Mouse (Mus musculus) brown adipose tissue, adult 24 weeks (tissue): ENCODE measurements around the gene Ccnjl. TPM values are rescaled to one million over a fixed set of nuclear protein-coding genes. Genes with fewer than 3 reads are reported as not detected.

Source experiments
- H3K27ac ChIP-seq: fragments of 200-500 bp; replicated peaks from 2 replicates; pipeline ENCODE4 v1.5.1; 2012; ENCODE audit warnings: low read depth, mild to moderate bottlenecking, low read length
- H3K4me1 ChIP-seq: fragments of 200-500 bp; 2 replicates; pipeline ENCODE4 v1.6.1; 2012; ENCODE audit warnings: low read length, mixed read lengths; ENCODE audit not compliant: control insufficient read depth, insufficient read depth, insufficient read length
- H3K4me3 ChIP-seq: fragments of 200-500 bp; 2 replicates; pipeline ENCODE4 v1.5.1; 2012; ENCODE audit warnings: low read depth, mild to moderate bottlenecking, low read length, moderate library complexity; ENCODE audit not compliant: insufficient read depth
- polyA plus RNA-seq: library from polyadenylated mRNA; stranded (reverse); fragments of >200 nt; gene quantifications from 2 replicates; pipeline ENCODE4 v1.2.4, GENCODE M21; 2012; ENCODE audit not compliant: missing spikeins, insufficient read depth, insufficient read length

Ccnjl gene
- polyA plus RNA-seq, 1 experiment: not detected

GRCm38 (mm10) chr11:43569595-43569994 lies 41.0 kb downstream of the Ccnjl start:
- peaks cover 3% of the 10 kb centered on the region; the same call in 1 of the 2 replicates for H3K4me1 ChIP-seq
- H3K27ac ChIP-seq: peak overlapping the region; percentile 23
- no peak overlapping the region for H3K4me3 ChIP-seq

GRCm38 (mm10) chr11:43575061-43575375 lies 46.4 kb downstream of the Ccnjl start:
- Histone ChIP-seq H3K4me1 (no peaks in the 10 kb centered on the region; the same call in 1 of the 2 replicates), H3K27ac (no peak overlapping the region), H3K4me3 (no peak overlapping the region)

- H3K27ac ChIP-seq: no peak overlapping the region
- H3K4me3 ChIP-seq: no peak overlapping the region
- no peaks in the 10 kb centered on the region; the same call in 1 of the 2 replicates for H3K4me1 ChIP-seq
Observed at GRCm38 (mm10) chr11:43575376-43576151, 47.0 kb downstream of the Ccnjl start.

GRCm38 (mm10) chr11:43577713-43578478 lies 49.3 kb downstream of the Ccnjl start:
- no peaks in the 10 kb centered on the region for H3K4me1 ChIP-seq
- no peak overlapping the region for H3K27ac ChIP-seq
- H3K4me3 ChIP-seq: no peak overlapping the region

- Histone ChIP-seq H3K4me3 (no peak overlapping the region), H3K4me1 (no peaks in the 10 kb centered on the region), H3K27ac (no peak overlapping the region)
Observed at GRCm38 (mm10) chr11:43585211-43586005, 56.8 kb downstream of the Ccnjl start.

- H3K27ac ChIP-seq: no peak within 1 kb of the TSS
- no peaks in the 10 kb centered on the region for H3K4me1 ChIP-seq
- no peak within 1 kb of the TSS for H3K4me3 ChIP-seq
Observed at GRCm38 (mm10) chr11:43586324-43587090, 57.9 kb downstream of the Ccnjl start, which contains the start of gene 4933415A04Rik. 4933415A04Rik (plus strand) TSS chr11:43587040.

GRCm38 (mm10) chr11:43589530-43590072 lies 61.0 kb downstream of the Ccnjl start:
- no peaks in the 10 kb centered on the region for H3K4me1 ChIP-seq
- H3K4me3 ChIP-seq: no peak overlapping the region
- no peak overlapping the region for H3K27ac ChIP-seq

GRCm38 (mm10) chr11:43601440-43601839 lies 72.9 kb downstream of the Ccnjl start, which contains the start of gene Fabp6:
Fabp6 (minus strand) TSS chr11:43601540.
- Histone ChIP-seq H3K27ac (no peak within 1 kb of the TSS), H3K4me3 (no peak within 1 kb of the TSS), H3K4me1 (no peaks in the 10 kb centered on the region)

- no peak overlapping the region for H3K4me3 ChIP-seq
- H3K4me1 ChIP-seq: no peaks in the 10 kb centered on the region
- H3K27ac ChIP-seq: no peak overlapping the region
Observed at GRCm38 (mm10) chr11:43604207-43604606, 75.6 kb downstream of the Ccnjl start.

GRCm38 (mm10) chr11:43604891-43605290 lies 76.3 kb downstream of the Ccnjl start:
- Histone ChIP-seq H3K4me3 (no peak overlapping the region), H3K4me1 (no peaks in the 10 kb centered on the region), H3K27ac (no peak overlapping the region)

- H3K27ac ChIP-seq: no peak overlapping the region
- H3K4me1 ChIP-seq: no peaks in the 10 kb centered on the region
- no peak overlapping the region for H3K4me3 ChIP-seq
Observed at GRCm38 (mm10) chr11:43605859-43606258, 77.3 kb downstream of the Ccnjl start.

GRCm38 (mm10) chr11:43608440-43608839 lies 79.9 kb downstream of the Ccnjl start:
- Histone ChIP-seq H3K27ac (no peak overlapping the region), H3K4me1 (no peaks in the 10 kb centered on the region), H3K4me3 (no peak overlapping the region)

GRCm38 (mm10) chr11:43610006-43610661 lies 81.5 kb downstream of the Ccnjl start:
- H3K27ac ChIP-seq: no peak overlapping the region
- H3K4me3 ChIP-seq: no peak overlapping the region

GRCm38 (mm10) chr11:43610662-43611033 lies 82.1 kb downstream of the Ccnjl start:
- Histone ChIP-seq H3K4me1 (no peaks in the 10 kb centered on the region), H3K4me3 (no peak overlapping the region), H3K27ac (no peak overlapping the region)

More at GRCm38 (mm10) chr11:43610006-43610661, 81.5 kb downstream of the Ccnjl start:
- no peaks in the 10 kb centered on the region for H3K4me1 ChIP-seq
